Mouse (Mus musculus): ENCODE data around the gene Acap1.

DNA sequence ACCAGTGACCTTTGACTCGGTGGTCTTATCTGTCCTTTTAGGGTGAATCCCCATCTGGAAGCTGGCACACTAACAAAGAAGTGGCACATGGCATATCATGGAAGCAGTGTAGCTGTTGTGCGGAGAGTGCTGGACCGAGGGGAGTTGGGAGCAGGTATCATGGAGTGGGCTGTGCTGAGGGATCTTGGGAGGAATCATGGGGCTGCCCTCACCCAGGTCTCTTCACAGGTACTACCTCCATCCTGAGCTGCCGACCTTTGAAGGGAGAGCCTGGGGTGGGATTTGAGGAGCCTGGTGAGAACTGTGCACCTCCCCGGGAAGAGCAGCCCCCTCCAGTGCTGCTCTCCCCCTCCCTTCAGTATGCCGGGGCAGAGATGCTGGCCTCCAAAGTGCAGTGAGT lies 16.4 kb upstream of the Acap1 start:
- TF ChIP-seq POLR2A (IDR thresholded peaks at IDR 0.05; ENCODE audit: low read depth, low read length) (no peak), CTCF (IDR thresholded peaks at IDR 0.05; ENCODE audit: extremely low read depth, insufficient read depth, insufficient read length, insufficient replicate concordance) (no peak)

Data from spleen, adult 2 months (tissue).